Mouse (Mus musculus) intestine, embryonic 15.5 days (tissue): ENCODE data around the gene Rcsd1. TPM values are rescaled to one million over a fixed set of nuclear protein-coding genes. Genes with fewer than 3 reads are reported as not detected.

Experiments used
- ATAC-seq: fragments of 200-750 bp; cut with Nextera tagmentation; 2 replicates; pipeline ENCODE4 v1.8.0; 2017; ENCODE audit warnings: moderate TSS enrichment, moderate library complexity
- H3K27ac ChIP-seq: fragments of 300-500 bp; sonication (generic); 2 replicates; pipeline ENCODE4 v1.5.1; 2015; ENCODE audit warnings: mild to moderate bottlenecking, inconsistent platforms
- H3K27me3 ChIP-seq: fragments of 300-500 bp; sonication (generic); replicated peaks from 2 replicates; pipeline ENCODE4 v1.6.1; 2015; ENCODE audit warnings: inconsistent platforms
- H3K36me3 ChIP-seq: fragments of 300-500 bp; sonication (generic); 2 replicates; pipeline ENCODE4 v1.6.1; 2015; ENCODE audit warnings: inconsistent platforms
- H3K4me1 ChIP-seq: fragments of 300-500 bp; sonication (generic); replicated peaks from 2 replicates; pipeline ENCODE4 v1.6.1; 2015; ENCODE audit warnings: inconsistent platforms
- H3K4me2 ChIP-seq: fragments of 300-500 bp; sonication (generic); replicated peaks from 2 replicates; pipeline ENCODE4 v1.6.1; 2015; ENCODE audit warnings: mild to moderate bottlenecking, inconsistent platforms
- H3K4me3 ChIP-seq: fragments of 300-500 bp; sonication (generic); replicated peaks from 2 replicates; pipeline ENCODE4 v1.5.1; 2015; ENCODE audit warnings: inconsistent platforms
- H3K9ac ChIP-seq: fragments of 300-500 bp; sonication (generic); 2 replicates; pipeline ENCODE4 v1.6.1; 2015; ENCODE audit warnings: inconsistent platforms
- H3K9me3 ChIP-seq: fragments of 300-500 bp; sonication (generic); 2 replicates; pipeline ENCODE4 v1.6.1; 2016; ENCODE audit warnings: inconsistent platforms
- WGBS: fragments of 180-500 bp; shearing (Covaris S2); methylation state at CpG from one replicate; pipeline ENCODE4 v1.1.7; 2015; 5-methylcytosine and 5-hydroxymethylcytosine counted together
- polyA plus RNA-seq: library from polyadenylated mRNA; unstranded; fragments of >200 nt; fragmentation: Nextera tagmentation; extraction: Ambion mirVana; gene quantifications from 2 replicates; pipeline ENCODE4 v1.2.1, GENCODE M21; 2015

The Rcsd1 gene
- polyA plus RNA-seq, 1 experiment from 2014 or later, result 33.8 TPM

GRCm38 (mm10) chr1:165700376-165700815 is 9.2 kb downstream of the Rcsd1 start:
- Histone ChIP-seq H3K27ac (no peak overlapping the region), H3K4me2 (no peak overlapping the region)
- WGBS, result 37% methylated on average over 7 of the region's 7 CpGs

DNA sequence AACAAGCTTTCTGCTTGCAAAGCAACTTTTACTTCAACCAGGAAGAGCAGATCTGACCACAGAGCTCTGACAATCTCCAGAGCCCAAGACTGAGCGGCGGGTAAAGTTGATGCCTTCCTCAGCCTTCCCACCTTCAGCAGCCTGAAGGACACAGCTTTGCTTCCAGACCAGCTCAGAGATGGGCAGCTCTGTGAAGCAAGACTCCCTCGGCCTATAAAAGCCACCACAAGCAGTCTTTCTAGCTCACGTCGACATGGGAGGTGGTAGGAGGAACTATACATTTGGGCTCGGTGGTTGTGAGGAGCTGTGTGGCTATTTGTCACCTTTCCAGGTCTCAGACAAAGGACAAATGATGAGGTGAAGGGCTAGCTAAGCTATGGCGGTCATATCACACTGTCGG is 11.9 kb downstream of the Rcsd1 start:
- 63% methylated on average over 8 of the region's 8 CpGs for WGBS
- Histone ChIP-seq H3K9me3 (no peaks in the 10 kb centered on the region), H3K27ac (no peak overlapping the region), H3K36me3 (no peaks in the 10 kb centered on the region), H3K27me3 (no peaks in the 10 kb centered on the region), H3K4me2 (no peak overlapping the region), H3K4me3 (no peak overlapping the region), H3K4me1 (peaks cover 42% of the 10 kb centered on the region), H3K9ac (no peak overlapping the region)
- no peak for ATAC-seq

More at GRCm38 (mm10) chr1:165700376-165700815, 9.2 kb downstream of the Rcsd1 start:
- Histone ChIP-seq H3K9me3 (no peaks in the 10 kb centered on the region), H3K4me3 (no peak overlapping the region), H3K4me1 (peaks cover 40% of the 10 kb centered on the region), H3K9ac (no peak overlapping the region), H3K27me3 (no peaks in the 10 kb centered on the region), H3K36me3 (no peaks in the 10 kb centered on the region)
- ATAC-seq, result no peak

DNA sequence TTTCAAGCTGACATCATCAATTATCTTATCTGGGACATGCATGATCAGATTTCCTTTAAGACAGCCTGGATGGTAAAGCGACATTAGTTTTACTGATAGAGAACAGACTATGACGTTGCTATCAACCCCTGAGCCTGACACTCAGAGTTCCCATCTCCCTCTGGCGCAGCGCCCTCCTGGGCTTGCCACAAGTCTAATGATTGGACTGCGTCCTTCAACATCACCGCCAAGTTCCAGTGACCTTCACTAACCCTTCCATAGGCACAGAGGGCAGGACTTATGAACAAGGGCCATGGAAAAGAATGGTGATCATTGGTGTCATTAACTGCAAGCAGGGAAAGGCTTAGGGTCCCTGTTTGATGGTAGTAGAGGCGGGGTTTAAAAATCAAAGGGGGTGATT is 12.7 kb downstream of the Rcsd1 start:
- H3K27ac ChIP-seq, result no peak overlapping the region
- H3K27me3 ChIP-seq, result no peaks in the 10 kb centered on the region
- no peak overlapping the region for H3K9ac ChIP-seq
- ATAC-seq, result no peak
- 76% methylated on average over 7 of the region's 7 CpGs for WGBS
- no peaks in the 10 kb centered on the region for H3K9me3 ChIP-seq
- H3K4me2 ChIP-seq, result no peak overlapping the region
- H3K4me3 ChIP-seq, result no peak overlapping the region
- H3K4me1 ChIP-seq, result peaks cover 42% of the 10 kb centered on the region
- H3K36me3 ChIP-seq, result no peaks in the 10 kb centered on the region

GRCm38 (mm10) chr1:165696040-165696439 is 13.5 kb downstream of the Rcsd1 start:
- H3K36me3 ChIP-seq, result no peaks in the 10 kb centered on the region
- H3K9me3 ChIP-seq, result no peaks in the 10 kb centered on the region
- H3K4me2 ChIP-seq, result no peak overlapping the region
- H3K27ac ChIP-seq, result no peak overlapping the region
- ATAC-seq, result no peak
- WGBS, result 81% methylated on average over 5 of the region's 5 CpGs
- H3K27me3 ChIP-seq, result no peaks in the 10 kb centered on the region
- no peak overlapping the region for H3K4me3 ChIP-seq
- H3K4me1 ChIP-seq, result peaks cover 35% of the 10 kb centered on the region
- no peak overlapping the region for H3K9ac ChIP-seq

GRCm38 (mm10) chr1:165695392-165696014 is 14.1 kb downstream of the Rcsd1 start:
- no peak overlapping the region for H3K9ac ChIP-seq
- H3K27me3 ChIP-seq, result no peaks in the 10 kb centered on the region
- H3K36me3 ChIP-seq, result no peaks in the 10 kb centered on the region
- peaks cover 35% of the 10 kb centered on the region for H3K4me1 ChIP-seq
- H3K9me3 ChIP-seq, result no peaks in the 10 kb centered on the region
- ATAC-seq, result no peak
- no peak overlapping the region for H3K4me2 ChIP-seq
- no peak overlapping the region for H3K4me3 ChIP-seq
- H3K27ac ChIP-seq, result no peak overlapping the region

GRCm38 (mm10) chr1:165693856-165694255 is 15.7 kb downstream of the Rcsd1 start:
- 36% methylated on average over 7 of the region's 7 CpGs for WGBS
- peaks cover 29% of the 10 kb centered on the region for H3K4me1 ChIP-seq
- H3K27ac ChIP-seq, result peak overlapping the region; percentile 24; the same call in 1 of the 2 replicates
- H3K4me3 ChIP-seq, result no peak overlapping the region
- no peaks in the 10 kb centered on the region for H3K36me3 ChIP-seq
- no peaks in the 10 kb centered on the region for H3K27me3 ChIP-seq
- 0 out of 2 replicates have a peak overlapping the region, but pooled peaks have one; percentile 18 for H3K4me2 ChIP-seq
- H3K9me3 ChIP-seq, result no peaks in the 10 kb centered on the region
- H3K9ac ChIP-seq, result no peak overlapping the region
- ATAC-seq, result peak; percentile 51; the same call in 1 of the 2 replicates

GRCm38 (mm10) chr1:165691516-165691915 is 18.0 kb downstream of the Rcsd1 start:
- no peak overlapping the region for H3K9ac ChIP-seq
- peaks cover 29% of the 10 kb centered on the region for H3K4me1 ChIP-seq
- H3K4me3 ChIP-seq, result no peak overlapping the region
- H3K9me3 ChIP-seq, result no peaks in the 10 kb centered on the region
- H3K36me3 ChIP-seq, result no peaks in the 10 kb centered on the region
- no peaks in the 10 kb centered on the region for H3K27me3 ChIP-seq
- peak; percentile 41; the same call in 1 of the 2 replicates for ATAC-seq
- 43% methylated on average over 3 of the region's 3 CpGs for WGBS
- no peak overlapping the region for H3K4me2 ChIP-seq
- no peak overlapping the region for H3K27ac ChIP-seq

- no peaks in the 10 kb centered on the region for H3K9me3 ChIP-seq
- no peak overlapping the region for H3K9ac ChIP-seq
- no peak overlapping the region for H3K27ac ChIP-seq
- no peaks in the 10 kb centered on the region for H3K27me3 ChIP-seq
- H3K4me1 ChIP-seq, result peaks cover 29% of the 10 kb centered on the region
- no peaks in the 10 kb centered on the region for H3K36me3 ChIP-seq
- H3K4me2 ChIP-seq, result no peak overlapping the region
- no peak for ATAC-seq
- no peak overlapping the region for H3K4me3 ChIP-seq
- WGBS, result 72% methylated on average over 5 of the region's 5 CpGs
These were observed 19.7 kb downstream of the Rcsd1 start for GRCm38 (mm10) chr1:165689845-165690244.

GRCm38 (mm10) chr1:165687861-165688260 is 21.7 kb downstream of the Rcsd1 start:
- Histone ChIP-seq H3K27me3 (no peaks in the 10 kb centered on the region), H3K9ac (no peak overlapping the region), H3K36me3 (no peaks in the 10 kb centered on the region), H3K4me1 (peaks cover 19% of the 10 kb centered on the region), H3K4me3 (no peak overlapping the region), H3K27ac (no peak overlapping the region), H3K9me3 (no peaks in the 10 kb centered on the region), H3K4me2 (no peak overlapping the region)
- ATAC-seq, result no peak
- 97% methylated on average over 2 of the region's 2 CpGs for WGBS

GRCm38 (mm10) chr1:165686963-165687362 is 22.6 kb downstream of the Rcsd1 start:
- Histone ChIP-seq H3K27ac (no peak overlapping the region), H3K4me3 (no peak overlapping the region), H3K27me3 (no peaks in the 10 kb centered on the region), H3K9me3 (no peaks in the 10 kb centered on the region), H3K36me3 (no peaks in the 10 kb centered on the region), H3K4me1 (peaks cover 10% of the 10 kb centered on the region), H3K9ac (no peak overlapping the region), H3K4me2 (no peak overlapping the region)
- ATAC-seq, result no peak
- WGBS, result 53% methylated on average over 8 of the region's 8 CpGs

DNA sequence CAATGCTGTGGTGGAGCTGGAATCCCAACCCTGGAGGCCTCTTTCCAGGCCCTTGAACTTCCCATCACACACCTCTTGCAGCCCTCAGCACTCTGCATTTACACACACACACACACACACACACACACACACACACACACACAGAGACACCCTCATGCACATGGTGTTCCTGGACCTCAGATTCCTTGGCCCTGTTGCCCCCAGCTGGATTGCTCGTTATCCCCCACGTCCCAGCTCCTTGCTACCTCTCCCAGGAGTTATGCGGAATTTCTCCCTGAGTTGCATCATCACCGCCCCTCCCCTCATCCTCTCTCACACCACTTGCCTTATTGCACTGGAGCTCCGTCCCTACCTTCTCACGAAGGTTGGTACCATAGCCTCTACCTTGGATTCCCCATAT is 23.2 kb downstream of the Rcsd1 start:
- H3K9me3 ChIP-seq, result no peaks in the 10 kb centered on the region
- H3K27ac ChIP-seq, result no peak overlapping the region
- no peaks in the 10 kb centered on the region for H3K27me3 ChIP-seq
- H3K4me3 ChIP-seq, result no peak overlapping the region
- 66% methylated on average over 6 of the region's 6 CpGs for WGBS
- H3K36me3 ChIP-seq, result no peaks in the 10 kb centered on the region
- H3K9ac ChIP-seq, result no peak overlapping the region
- peaks cover 10% of the 10 kb centered on the region for H3K4me1 ChIP-seq
- ATAC-seq, result no peak
- H3K4me2 ChIP-seq, result no peak overlapping the region

DNA sequence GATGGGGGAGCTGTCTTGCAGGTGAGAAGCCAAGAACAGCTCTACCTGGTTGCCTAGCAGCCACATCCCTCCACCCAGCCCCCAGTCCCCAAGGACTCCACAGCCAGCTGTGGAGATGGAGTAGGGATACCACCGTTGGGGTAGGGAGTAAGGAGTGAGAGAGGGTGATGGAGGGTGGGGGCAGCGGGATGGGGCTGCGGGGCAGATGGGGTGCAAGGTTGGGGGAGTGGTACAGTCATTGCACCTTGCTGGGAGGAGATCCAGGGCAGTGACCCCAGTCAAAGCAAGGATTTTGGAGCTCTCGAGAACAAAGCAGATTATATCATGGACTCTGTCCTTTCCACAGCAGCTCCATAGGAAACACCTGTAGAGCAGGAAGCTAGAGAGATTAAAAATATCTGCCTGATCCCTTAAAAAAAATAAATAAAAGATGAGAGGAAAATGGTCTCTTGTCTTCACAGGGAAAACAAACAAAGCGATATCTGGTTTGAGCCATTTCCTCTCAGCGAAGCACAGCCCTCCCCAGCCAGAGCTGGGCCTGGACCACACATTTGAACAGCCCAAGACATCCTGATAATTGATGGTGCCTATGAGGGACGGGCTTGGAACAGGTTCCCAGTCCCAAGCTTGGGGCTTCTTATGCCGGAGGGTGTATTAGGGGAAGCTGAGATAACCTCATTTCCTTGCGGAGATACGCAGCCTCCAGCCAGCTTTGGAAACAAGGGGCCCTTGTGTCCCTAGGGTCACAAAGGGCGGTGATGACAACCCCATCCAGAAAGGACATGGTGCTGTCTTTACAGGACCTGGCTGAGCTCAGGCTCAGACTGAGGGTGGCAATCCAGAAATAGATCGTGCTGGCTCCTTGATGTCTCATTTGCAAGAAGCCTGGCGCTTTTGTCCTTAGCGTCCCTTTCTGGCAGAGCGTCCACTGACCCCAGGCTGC is 25.0 kb downstream of the Rcsd1 start:
- H3K9me3 ChIP-seq, result no peaks in the 10 kb centered on the region
- WGBS, result 56% methylated on average over 15 of the region's 15 CpGs
- no peaks in the 10 kb centered on the region for H3K27me3 ChIP-seq
- H3K4me3 ChIP-seq, result no peak overlapping the region
- H3K9ac ChIP-seq, result no peak overlapping the region
- peak; percentile 36 for ATAC-seq
- no peak overlapping the region for H3K4me2 ChIP-seq
- peaks cover 13% of the 10 kb centered on the region for H3K4me1 ChIP-seq
- H3K36me3 ChIP-seq, result no peaks in the 10 kb centered on the region
- H3K27ac ChIP-seq, result 0 out of 2 replicates have a peak overlapping the region, but pooled peaks have one; percentile 17
